Mouse (Mus musculus) T-helper 2 cell (primary cell): ENCODE measurements around the gene Tmcc3.

Experiments used
- in situ Hi-C: fragments of 300-600 bp; cut with MboI, MseI; formaldehyde crosslinking; loops from one replicate; pipeline ENCODE4 v1.15.1; 2025; ENCODE audit warnings: high pct_unique_total_duplicates

Tmcc3 gene

GRCm38 (mm10) chr10:94311511-94312006 is at the start of gene Tmcc3:
Gene Tmcc3 (plus strand): TSS chr10:94311949.
- in situ Hi-C loops = no loop called here

- in situ Hi-C loops = no loop called here
These were observed 49.1 kb upstream of the Tmcc3 start for GRCm38 (mm10) chr10:94262646-94263045.

- in situ Hi-C loops = no loop called here
These were observed 48.5 kb upstream of the Tmcc3 start for GRCm38 (mm10) chr10:94263211-94263610.

- in situ Hi-C loops = no loop called here
These were observed 45.9 kb upstream of the Tmcc3 start for GRCm38 (mm10) chr10:94265656-94266542.

- in situ Hi-C loops = no loop called here
These were observed 36.4 kb upstream of the Tmcc3 start for GRCm38 (mm10) chr10:94275321-94275720.

GRCm38 (mm10) chr10:94276511-94276910 is 35.2 kb upstream of the Tmcc3 start:
- in situ Hi-C loops = no loop called here

GRCm38 (mm10) chr10:94282179-94282578 is 29.6 kb upstream of the Tmcc3 start:
- in situ Hi-C loops = no loop called here

- in situ Hi-C loops = no loop called here
These were observed 29.0 kb upstream of the Tmcc3 start for GRCm38 (mm10) chr10:94282797-94283196.

- in situ Hi-C loops = no loop called here
These were observed 17.3 kb upstream of the Tmcc3 start for GRCm38 (mm10) chr10:94294437-94294836.

- in situ Hi-C loops = no loop called here
These were observed 16.6 kb upstream of the Tmcc3 start for GRCm38 (mm10) chr10:94294933-94295750.

GRCm38 (mm10) chr10:94295923-94296605 is 15.7 kb upstream of the Tmcc3 start:
- in situ Hi-C loops = no loop called here

- in situ Hi-C loops = no loop called here
These were observed 13.3 kb upstream of the Tmcc3 start, which contains the start of gene Gm4792 for GRCm38 (mm10) chr10:94298471-94298870. Gene Gm4792 (minus strand): TSS chr10:94298703.

- in situ Hi-C loops = no loop called here
These were observed 12.4 kb upstream of the Tmcc3 start for GRCm38 (mm10) chr10:94299301-94299700.

GRCm38 (mm10) chr10:94304064-94304657 is 7.6 kb upstream of the Tmcc3 start:
- in situ Hi-C loops = no loop called here

GRCm38 (mm10) chr10:94305526-94305925 is 6.2 kb upstream of the Tmcc3 start:
- in situ Hi-C loops = no loop called here

- in situ Hi-C loops = no loop called here
These were observed 1.1 kb upstream of the Tmcc3 start for GRCm38 (mm10) chr10:94310499-94311267.

GRCm38 (mm10) chr10:94312007-94312715 is 412 bp downstream of the Tmcc3 start:
- in situ Hi-C loops = no loop called here

GRCm38 (mm10) chr10:94313146-94313545 is 1.4 kb downstream of the Tmcc3 start:
- in situ Hi-C loops = no loop called here

- in situ Hi-C loops = no loop called here
These were observed 6.8 kb downstream of the Tmcc3 start for GRCm38 (mm10) chr10:94318574-94318973.

GRCm38 (mm10) chr10:94329962-94330361 is 18.2 kb downstream of the Tmcc3 start:
- in situ Hi-C loops = no loop called here
